Mouse (Mus musculus) layer of hippocampus, adult 8-10 months (tissue): Measurements from ENCODE around the gene Haus6. TPM values are rescaled to one million over a fixed set of nuclear protein-coding genes. Genes with fewer than 3 reads are reported as not detected.

Source experiments
- DNase-seq, 2 experiments: peaks; one replicate each; pipeline ENCODE4 v3.0.0; 2022; ENCODE audit warnings: low spot score in 2 of 2
- total RNA-seq, 4 experiments: library from RNA; stranded (reverse); gene quantifications; 2 replicates each; pipeline ENCODE4 v1.2.4; 2022

Gene Haus6
- total RNA-seq, 4 experiments from 2014 or later, result 6.9 to 13.7 (median 9.8) TPM

DNA sequence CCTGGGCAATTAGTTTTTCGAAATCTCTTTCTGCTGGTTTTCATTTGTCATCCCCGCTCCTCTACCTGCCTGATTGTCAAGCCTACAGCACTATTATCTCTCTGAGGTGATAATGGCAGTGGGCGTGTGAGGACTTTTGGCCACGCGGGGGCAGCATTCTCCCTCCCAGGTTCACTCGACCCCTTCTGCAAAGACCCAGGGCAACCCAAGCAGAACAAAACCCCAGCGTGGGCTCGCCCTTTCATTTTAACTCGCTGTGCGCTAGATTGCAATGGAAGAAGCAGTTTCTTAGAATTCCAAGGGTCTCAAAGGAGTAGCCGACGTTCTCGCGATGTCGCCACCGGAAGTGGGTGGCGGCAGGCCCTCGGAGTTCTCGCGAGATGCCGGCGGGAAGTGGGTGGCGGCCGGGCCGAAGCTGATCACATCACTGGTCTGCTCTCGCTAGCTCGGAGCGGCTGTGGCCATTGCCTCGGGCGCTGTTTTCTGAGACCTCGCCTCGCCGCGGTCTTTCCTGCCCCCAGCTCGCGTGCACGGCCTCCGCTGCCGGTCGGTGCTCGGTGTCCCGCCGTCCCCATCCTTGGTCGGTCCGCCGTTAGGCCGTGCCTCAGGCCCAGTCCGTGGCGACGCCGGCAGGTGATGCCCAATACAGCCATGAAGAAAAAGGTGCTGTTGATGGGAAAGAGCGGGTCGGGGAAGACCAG lies 36.4 kb downstream of the Haus6 start, which contains the start of gene Rraga:
Rraga (plus strand) TSS at position 386 of the 701 bp plus-strand sequence.
- DNase-seq, result peak; percentile 91 to 94

DNA sequence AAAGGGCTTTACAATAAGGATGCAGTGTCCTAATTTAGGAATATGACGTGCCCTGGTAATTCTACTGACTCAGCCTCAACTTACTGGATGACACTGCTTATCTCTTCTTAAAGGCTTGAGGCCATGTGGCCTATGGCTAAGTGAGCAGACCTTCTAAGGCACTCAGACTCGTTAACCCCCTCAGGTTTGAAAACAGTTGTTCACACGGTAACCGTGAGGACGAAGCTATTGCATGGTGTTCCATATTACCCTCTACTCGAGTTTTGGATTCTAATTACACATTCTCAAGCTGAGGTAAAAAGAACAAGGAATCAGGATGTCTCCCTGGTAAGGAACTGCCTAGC lies 36.9 kb downstream of the Haus6 start:
- DNase-seq, result no peak

DNA sequence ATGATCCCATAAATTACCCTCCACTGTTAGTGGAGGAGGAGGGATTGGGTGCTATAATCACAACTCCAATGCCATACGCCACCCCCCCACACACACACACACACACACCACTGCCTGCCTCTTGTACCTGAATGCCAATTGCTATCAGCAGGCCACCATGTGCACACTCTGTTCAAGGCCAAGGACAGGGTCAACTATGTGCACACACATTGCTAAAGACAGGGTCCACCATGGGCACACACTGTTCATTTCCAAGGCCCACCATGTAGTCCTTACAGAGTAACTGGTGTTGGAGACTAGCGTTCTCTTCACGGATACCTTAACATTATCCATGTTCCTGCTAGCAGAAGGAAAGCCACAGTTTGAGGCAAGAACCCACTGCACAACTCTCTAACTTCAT lies 50.8 kb downstream of the Haus6 start:
- no peak for DNase-seq

DNA sequence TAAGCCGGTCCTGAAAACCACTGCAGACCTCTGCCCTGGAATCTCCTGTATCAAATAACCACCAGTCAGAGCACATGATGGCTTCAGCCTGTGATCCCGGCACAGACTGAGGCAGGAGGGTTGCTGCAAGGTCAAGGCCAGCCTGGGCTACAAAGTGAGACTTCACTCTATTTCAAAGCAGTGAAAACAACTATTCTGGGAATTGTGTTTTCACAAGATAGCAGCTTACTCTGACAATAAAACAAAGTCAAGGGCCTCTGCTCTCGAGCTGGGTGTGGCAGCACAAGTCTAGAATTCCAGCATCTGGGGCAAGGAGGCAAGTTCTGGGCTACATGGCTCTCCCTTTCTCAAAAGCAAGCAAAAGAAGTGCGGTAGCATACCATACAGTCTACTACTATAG lies 52.8 kb downstream of the Haus6 start:
- no peak for DNase-seq

DNA sequence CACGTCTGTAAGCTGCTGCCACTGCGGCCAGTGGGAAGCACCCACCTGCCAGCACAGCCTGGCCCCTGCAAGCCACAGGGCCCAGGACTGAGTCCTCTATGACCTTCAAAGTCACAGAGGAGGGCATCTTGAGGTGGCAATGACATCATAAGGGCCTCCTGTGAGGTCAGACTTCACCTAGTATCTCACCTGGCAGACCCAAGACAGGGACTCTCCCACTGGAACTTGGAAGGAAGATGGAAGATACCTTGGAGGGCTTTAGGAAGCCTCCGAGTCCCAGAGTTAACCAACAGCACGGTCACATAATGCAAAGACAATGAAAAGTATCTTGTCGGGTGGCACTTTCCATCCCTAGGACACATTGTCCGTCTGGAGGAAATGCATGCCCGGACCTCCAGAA lies 53.6 kb downstream of the Haus6 start, which contains the start of gene Saxo1:
Saxo1 (minus strand) TSS at position 101 of the 400 bp plus-strand sequence.
- DNase-seq, result no peak

DNA sequence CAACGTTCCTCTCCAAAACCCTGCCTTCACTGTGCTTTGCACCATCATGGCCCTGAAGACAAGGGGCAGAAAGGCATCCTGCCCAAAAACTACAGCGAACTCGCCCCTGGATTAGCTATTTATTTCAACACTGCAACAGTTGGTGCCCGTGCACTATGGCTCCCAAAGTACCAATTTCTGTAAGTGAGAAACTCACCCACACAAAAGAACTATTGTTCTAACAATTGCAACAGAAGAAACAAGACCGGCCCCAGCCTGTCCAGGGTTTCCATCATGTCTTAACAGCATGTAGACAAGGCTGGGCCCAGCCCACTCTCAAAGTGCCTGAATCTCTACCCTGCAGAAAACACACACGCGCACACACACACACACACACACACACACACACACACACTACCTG lies 54.5 kb downstream of the Haus6 start:
- no peak for DNase-seq

DNA sequence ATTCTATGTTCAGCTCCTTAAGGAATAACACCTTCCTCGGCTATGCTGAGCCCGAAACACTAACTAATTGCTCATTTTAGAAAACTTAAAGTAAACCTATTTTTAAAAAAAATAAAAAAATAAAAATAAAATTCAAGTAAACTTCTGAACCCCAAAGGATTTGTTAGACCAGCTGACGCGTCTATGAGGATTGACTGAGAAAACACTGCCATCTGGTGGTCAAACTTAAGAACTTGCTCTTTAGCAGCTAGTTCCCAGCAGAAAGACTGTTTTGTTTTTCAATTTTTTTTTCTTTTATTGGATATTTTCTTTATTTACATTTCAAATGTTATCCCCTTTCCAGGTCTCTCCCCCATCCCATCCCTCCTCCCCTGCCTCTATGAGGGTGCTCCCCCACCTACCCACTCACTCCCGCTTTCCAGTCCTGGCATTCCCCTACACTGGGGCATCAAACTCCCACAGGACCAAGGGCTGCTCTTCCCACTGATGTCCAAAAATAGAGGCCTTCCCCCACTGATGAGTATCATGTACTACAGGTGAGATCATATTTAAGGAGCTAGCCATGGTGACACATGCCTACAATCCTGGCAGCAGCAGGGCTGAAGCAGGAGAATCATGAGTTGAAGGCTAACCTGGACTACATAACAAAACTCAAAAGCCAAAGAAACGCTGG lies 56.7 kb downstream of the Haus6 start:
- no peak for DNase-seq

DNA sequence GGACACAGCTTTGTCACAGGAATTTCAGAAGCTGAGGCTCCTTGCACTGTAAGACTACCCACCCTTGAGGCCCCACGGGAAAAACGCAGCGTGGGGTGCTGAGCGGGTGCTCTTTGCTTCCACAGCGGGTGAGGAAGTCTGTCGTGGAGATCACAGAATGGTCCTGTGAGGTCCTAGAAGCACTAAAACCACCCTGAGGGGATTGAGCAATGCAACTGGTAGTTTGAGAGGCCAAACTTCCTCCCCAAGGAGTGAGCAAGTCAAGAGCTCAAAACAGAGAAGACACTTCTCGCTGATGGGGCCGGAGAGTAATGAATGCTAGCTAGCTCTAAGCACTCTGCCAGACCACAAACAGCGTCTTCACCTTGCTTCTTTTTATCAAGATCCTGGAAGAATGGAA lies 63.5 kb downstream of the Haus6 start:
- no peak for DNase-seq

DNA sequence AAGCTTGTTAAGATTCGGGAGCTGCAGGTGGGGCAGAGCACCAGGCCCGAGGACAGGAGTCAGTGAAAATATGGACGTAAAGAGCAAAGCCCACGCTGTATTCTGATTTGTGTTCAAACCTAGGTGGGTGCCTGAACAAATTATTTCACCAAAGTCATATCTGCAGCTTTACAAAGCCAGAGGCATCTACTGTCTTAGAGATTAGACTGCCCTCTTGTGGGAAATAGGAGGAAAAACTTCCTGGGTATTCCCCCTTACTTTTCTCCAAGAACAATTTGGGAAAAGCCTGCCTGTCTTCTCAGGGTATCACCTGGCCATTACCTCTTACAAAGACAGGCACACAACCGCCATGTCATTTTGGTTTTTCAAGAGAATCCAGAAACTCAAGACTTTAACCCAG lies 66.2 kb downstream of the Haus6 start:
- DNase-seq, result no peak

DNA sequence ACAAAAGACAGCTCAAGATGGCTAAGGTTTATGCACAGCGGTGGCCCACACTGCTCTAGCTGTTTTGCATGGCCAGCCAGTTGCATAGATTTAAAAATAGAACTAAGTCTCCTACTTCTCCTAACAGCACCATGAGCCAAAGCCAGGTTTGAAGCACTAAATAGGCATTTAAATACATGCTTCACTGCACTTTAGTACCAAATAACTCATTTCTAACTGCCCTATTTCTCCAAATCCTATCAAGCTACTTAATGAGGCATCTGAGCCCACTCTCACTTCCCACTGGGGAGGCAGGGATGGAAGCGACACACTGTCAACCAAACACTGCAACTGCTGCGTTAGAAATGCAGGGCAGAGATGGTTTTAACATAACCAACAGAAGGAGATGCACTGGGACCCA lies 67.9 kb downstream of the Haus6 start:
- no peak for DNase-seq

DNA sequence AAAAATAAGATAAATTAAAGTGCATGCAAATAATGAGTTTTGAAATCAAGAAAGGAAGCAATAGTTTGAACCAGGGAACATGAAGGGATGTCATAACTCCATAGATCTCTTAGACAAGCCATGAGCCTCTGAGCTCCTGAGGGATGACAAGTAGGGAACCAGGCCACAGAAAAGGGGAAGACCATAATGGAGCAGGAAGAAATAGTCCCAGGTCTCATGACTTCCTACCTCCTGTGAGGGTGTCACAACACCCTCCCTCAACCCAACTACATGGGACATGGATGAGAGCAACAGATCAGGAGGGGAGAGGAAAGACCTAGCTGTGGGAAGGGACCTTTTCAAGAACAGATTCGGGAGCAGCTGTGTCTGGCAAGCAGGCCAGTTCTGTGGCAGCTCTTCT lies 70.3 kb downstream of the Haus6 start:
- no peak for DNase-seq

DNA sequence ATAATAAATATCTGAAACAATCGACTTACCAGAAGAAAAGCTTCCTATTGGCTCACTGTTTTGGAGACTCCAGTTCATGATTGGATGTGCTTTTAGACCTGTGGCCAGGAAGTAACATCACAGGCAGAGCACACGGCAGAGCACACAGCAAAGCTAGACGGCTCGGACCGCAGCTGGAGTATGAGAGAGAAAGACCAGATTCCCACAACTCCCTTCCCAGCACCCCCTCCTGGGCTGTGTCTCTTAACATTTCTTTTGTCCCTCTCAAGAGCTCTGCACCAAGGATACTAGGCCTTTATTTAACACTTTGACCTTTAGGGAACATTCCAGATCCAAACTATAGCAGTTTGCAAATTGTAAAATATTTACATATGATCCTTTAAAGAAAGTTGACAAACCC lies 72.9 kb downstream of the Haus6 start:
- no peak for DNase-seq

DNA sequence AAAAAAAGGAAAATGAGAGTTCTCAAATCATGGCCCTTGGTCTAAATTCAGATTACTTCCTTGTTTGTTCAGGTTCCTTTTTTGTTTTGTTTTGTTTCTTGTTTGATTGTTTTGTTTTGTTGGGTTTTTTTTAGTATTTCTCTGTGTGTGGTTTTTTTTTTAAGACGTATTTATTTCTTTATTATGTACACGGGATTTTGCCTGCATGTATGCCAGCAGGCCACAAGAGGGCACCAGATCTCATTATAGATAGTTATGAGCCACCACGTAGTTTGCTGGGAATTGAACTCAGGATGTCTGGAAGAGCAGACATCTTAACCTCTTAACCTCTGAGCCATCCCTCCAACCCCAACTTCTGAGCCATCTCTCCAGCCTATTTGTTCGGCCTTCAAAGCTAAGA lies 73.9 kb downstream of the Haus6 start:
- no peak for DNase-seq

DNA sequence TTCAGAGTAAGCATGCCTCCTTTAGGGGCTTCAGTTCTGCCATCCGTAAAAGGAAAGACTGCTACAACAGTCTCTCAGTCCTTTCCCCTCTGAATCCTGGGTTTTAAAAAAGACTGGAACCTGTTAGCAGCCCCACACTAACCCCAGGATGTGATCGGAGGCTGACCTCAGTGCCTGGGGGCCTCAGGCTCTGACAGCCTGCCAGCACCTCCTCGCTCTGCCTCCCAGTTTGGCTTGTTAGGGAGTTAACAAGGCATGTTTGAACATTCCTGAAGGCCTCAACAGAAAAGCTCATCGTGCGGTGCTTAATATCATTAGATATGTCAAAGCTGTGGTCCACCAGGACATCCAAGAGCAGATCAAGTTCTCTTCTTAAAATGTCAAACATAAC lies 77.8 kb downstream of the Haus6 start:
- no peak for DNase-seq

DNA sequence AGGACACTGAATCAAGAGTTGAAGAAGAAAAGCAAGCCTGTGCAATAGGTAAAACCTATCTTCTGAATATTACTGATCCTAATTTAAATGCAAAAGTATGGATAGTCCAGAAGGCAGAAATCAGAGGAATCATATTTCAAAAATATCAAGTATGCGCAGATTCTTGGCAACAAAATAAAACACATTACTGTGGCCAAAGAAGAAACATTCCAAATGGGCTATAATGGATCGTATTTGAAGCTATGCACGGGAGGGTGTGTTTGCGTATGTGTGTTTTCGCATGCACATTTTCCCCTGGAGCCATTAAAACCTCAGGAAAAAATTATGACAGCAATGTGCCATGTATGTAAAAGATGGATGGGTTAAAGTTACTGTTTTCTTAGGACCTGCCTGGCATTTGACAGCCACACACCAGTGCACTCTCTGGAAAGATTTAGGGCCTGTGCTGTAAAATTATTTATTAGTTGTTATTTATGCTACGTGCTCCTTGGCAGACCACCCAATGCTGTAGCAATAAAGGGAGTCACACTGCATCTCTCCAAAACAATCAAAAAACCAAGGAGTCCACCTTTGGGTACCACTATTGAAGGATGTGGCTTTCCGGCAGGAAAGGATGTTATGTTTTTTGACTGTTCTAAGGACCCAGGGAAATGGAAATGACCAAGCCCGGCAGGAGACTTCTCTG lies 78.3 kb downstream of the Haus6 start:
- no peak for DNase-seq

DNA sequence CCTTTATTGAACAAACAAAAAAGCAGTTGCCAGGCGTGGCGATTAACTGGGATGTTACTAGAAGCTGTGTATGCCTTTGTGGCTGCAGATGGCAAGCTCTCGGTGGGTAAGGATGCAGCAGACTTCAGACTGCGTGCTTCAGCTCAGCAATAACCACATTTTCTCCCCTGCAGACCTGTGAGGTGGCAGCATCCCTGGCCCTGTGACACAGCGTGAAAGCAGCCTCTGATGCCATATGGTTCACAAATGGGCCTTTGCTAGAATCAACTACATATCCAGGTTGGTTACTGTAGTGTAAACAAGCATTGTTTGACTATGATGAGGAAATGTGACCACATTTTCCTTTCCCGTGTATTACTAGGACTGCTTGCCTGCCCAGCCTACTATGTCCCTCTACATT lies 82.7 kb downstream of the Haus6 start:
- DNase-seq, result no peak

Other genes starting within 250 kb of the Haus6 start
- gene Saxo1, start 53.7 kb downstream of the Haus6 start, total RNA-seq, result not detected
- gene Rraga, start 36.4 kb downstream of the Haus6 start, total RNA-seq, result 100 to 1,000 TPM; 127 to 136 (median 135) TPM
- gene Plin2, start 58.0 kb upstream of the Haus6 start, total RNA-seq, result 10 to 100 TPM; 17.4 to 28.7 (median 23.2) TPM
- 10 to 100 TPM; 10.4 to 13.0 (median 11.6) TPM for gene Dennd4c, start 136.5 kb upstream of the Haus6 start, total RNA-seq
- 100 to 1,000 TPM; 398 to 518 (median 456) TPM for gene Rps6, start 245.4 kb upstream of the Haus6 start, total RNA-seq